Mouse (Mus musculus) heart, embryonic 13.5 days (tissue): ENCODE results near the gene Rnaseh2a. TPM values are rescaled to one million over a fixed set of nuclear protein-coding genes. Genes with fewer than 3 reads are reported as not detected.

Source experiments
- ATAC-seq: fragments of 200-750 bp; cut with Nextera tagmentation; 2 replicates; pipeline ENCODE4 v1.8.0; 2017; ENCODE audit warnings: moderate TSS enrichment; ENCODE audit not compliant: insufficient number of reproducible peaks, low FRiP score, low TSS enrichment; ENCODE audit errors: extremely low read depth
- H3K27ac ChIP-seq: fragments of 300-500 bp; sonication (generic); replicated peaks from 2 replicates; pipeline ENCODE4 v1.5.1; 2015; ENCODE audit warnings: moderate library complexity, mild to moderate bottlenecking, inconsistent platforms
- H3K27me3 ChIP-seq: fragments of 300-500 bp; sonication (generic); replicated peaks from 2 replicates; pipeline ENCODE4 v1.6.1; 2015; ENCODE audit warnings: mild to moderate bottlenecking, inconsistent platforms
- H3K36me3 ChIP-seq: fragments of 300-500 bp; sonication (generic); 2 replicates; pipeline ENCODE4 v1.6.1; 2015; ENCODE audit warnings: mild to moderate bottlenecking, inconsistent platforms
- H3K4me1 ChIP-seq: fragments of 300-500 bp; sonication (generic); 2 replicates; pipeline ENCODE4 v1.6.1; 2015; ENCODE audit warnings: inconsistent platforms
- H3K4me2 ChIP-seq: fragments of 300-500 bp; sonication (generic); 2 replicates; pipeline ENCODE4 v1.6.1; 2015; ENCODE audit warnings: inconsistent platforms, mild to moderate bottlenecking, moderate library complexity
- H3K4me3 ChIP-seq: fragments of 300-500 bp; sonication (generic); 2 replicates; pipeline ENCODE4 v1.5.1; 2015; ENCODE audit warnings: moderate library complexity, mild to moderate bottlenecking, inconsistent platforms
- H3K9ac ChIP-seq: fragments of 300-500 bp; sonication (generic); 2 replicates; pipeline ENCODE4 v1.6.1; 2015; ENCODE audit warnings: inconsistent platforms, mild to moderate bottlenecking, moderate library complexity
- H3K9me3 ChIP-seq: fragments of 300-500 bp; sonication (generic); 2 replicates; pipeline ENCODE4 v1.6.1; 2016; ENCODE audit warnings: inconsistent platforms
- WGBS: fragments of 180-500 bp; shearing (Covaris S2); methylation state at CpG from one replicate; pipeline ENCODE4 v1.1.7; 2015; ENCODE audit warnings: mixed read lengths; 5-methylcytosine and 5-hydroxymethylcytosine counted together
- polyA plus RNA-seq: library from polyadenylated mRNA; unstranded; fragments of >200 nt; fragmentation: Nextera tagmentation; extraction: Ambion mirVana; gene quantifications from 2 replicates; pipeline ENCODE4 v1.2.1, GENCODE M21; 2015

Gene Rnaseh2a
- polyA plus RNA-seq, 1 experiment from 2014 or later = 82.8 TPM

DNA sequence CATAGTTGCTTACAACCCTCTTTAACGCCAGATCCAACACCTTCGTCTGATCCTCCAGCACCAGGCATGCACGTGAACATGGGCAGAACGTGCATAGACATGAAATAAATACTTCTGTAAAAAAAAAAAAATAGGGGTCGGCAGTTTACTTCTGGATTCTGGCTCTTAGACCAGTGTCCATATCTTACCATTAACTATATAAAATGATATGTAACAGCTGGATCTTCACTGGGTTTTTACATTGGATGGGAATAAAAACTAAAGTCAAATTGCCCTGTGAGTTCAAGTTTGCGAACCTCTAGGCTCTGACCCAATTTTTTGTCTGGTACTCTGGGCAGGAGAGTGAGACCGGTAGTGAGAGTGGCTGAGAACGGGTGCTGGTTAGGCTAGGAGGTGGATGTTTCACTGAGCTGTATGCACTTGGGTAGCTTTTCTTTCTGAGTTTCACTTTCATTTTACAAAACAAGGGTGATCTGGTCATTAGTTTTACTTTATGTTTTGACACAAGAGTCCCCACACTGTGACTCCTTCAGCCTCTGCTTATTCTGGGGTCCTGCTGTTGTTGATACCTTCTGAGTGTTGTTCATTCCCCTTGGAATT lies 5.1 kb upstream of the Rnaseh2a start:
- WGBS = 78% methylated on average over 8 of the region's 8 CpGs

DNA sequence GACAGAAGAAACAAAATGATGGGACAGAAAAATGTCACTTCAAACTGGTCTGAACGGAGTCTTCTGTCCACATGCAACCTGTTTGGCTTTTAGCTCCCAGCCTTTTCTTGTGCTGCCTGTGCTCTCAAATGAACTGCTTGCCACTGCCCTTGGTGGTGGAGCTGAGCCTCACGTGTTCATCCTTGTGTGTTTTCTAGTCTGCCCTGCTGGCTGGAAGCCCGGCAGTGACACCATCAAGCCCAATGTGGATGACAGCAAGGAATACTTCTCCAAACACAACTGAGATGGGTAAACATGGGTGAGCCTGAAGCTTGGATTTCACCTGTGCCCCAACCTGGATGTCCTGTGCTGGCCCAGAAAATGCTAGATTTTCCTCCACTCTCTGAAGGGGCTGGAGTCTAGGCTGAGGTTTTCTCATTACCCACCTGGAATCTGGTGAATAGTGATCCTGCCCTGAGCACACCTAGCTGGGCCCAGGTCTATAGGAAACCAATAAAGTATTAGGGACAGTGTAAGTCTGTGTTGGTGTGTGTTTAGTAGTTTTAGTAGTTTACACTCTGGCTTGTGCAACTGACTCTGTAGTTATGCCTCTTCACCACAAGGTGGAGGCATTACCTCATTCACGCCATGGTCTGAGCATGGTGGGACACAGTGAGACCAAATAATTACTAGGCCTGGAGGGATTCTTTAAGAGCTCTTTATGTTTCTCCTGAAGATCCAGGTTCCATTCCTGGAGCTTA lies 4.4 kb upstream of the Rnaseh2a start:
- peaks cover 51% of the 10 kb centered on the region for H3K4me1 ChIP-seq
- peak overlapping the region; percentile 4; the same call in 1 of the 2 replicates for H3K27ac ChIP-seq
- peak overlapping the region; percentile 99 for H3K4me2 ChIP-seq
- H3K9ac ChIP-seq = no peak overlapping the region
- peaks cover 49% of the 10 kb centered on the region for H3K36me3 ChIP-seq
- 63% methylated on average over 4 of the region's 4 CpGs for WGBS
- H3K4me3 ChIP-seq = peak overlapping the region; percentile 21; the same call in 1 of the 2 replicates
- no peaks in the 10 kb centered on the region for H3K9me3 ChIP-seq
- no peak for ATAC-seq
- H3K27me3 ChIP-seq = no peaks in the 10 kb centered on the region

More for the DNA sequence above, 5.1 kb upstream of the Rnaseh2a start:
- H3K27me3 ChIP-seq = no peaks in the 10 kb centered on the region
- H3K9ac ChIP-seq = peak overlapping the region; percentile 88; the same call in 1 of the 2 replicates
- H3K9me3 ChIP-seq = no peaks in the 10 kb centered on the region
- ATAC-seq = no peak
- H3K36me3 ChIP-seq = peaks cover 49% of the 10 kb centered on the region
- peak overlapping the region; percentile 99 for H3K4me2 ChIP-seq
- H3K4me3 ChIP-seq = peak overlapping the region; percentile 73
- peaks cover 58% of the 10 kb centered on the region for H3K4me1 ChIP-seq
- H3K27ac ChIP-seq = peak overlapping the region; percentile 90; the same call in 1 of the 2 replicates

DNA sequence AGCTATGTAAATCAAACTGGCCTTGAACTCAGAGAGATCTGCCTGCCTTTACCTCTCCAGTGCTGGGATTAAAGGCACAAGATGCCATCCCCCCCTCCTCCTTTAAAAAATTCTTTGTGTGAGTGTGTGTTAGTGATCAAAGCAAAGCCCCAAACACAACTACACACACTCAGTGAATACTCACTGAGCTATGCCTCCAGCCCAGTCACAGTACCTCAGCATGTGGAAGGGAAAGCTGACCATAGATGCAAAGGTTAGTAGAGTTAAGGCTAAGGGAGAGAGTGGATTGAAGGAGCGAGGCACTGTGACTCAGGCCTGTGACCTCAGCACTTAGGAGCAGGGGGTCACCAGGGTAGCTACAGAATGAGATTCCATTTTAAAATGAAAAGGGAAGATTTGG lies 3.5 kb upstream of the Rnaseh2a start:
- Histone ChIP-seq H3K4me1 (peaks cover 51% of the 10 kb centered on the region), H3K9ac (no peak overlapping the region), H3K27me3 (no peaks in the 10 kb centered on the region), H3K4me3 (peak overlapping the region; percentile 21; the same call in 1 of the 2 replicates), H3K36me3 (peaks cover 49% of the 10 kb centered on the region), H3K4me2 (peak overlapping the region; percentile 99), H3K27ac (peak overlapping the region; percentile 4; the same call in 1 of the 2 replicates), H3K9me3 (no peaks in the 10 kb centered on the region)
- WGBS = 90% methylated on average over 1 of the region's 1 CpGs
- no peak for ATAC-seq

GRCm38 (mm10) chr8:84970913-84971312 lies 1.3 kb upstream of the Rnaseh2a start:
- Histone ChIP-seq H3K4me2 (peak overlapping the region; percentile 99), H3K4me3 (peak overlapping the region; percentile 67), H3K27ac (peak overlapping the region; percentile 88), H3K36me3 (peaks cover 49% of the 10 kb centered on the region), H3K9me3 (no peaks in the 10 kb centered on the region), H3K9ac (peak overlapping the region; percentile 90), H3K4me1 (peaks cover 51% of the 10 kb centered on the region), H3K27me3 (no peaks in the 10 kb centered on the region)
- ATAC-seq = peak; percentile 61
- WGBS = 32% methylated on average over 5 of the region's 5 CpGs

- Histone ChIP-seq H3K4me3 (peak overlapping the region; percentile 67), H3K4me2 (peak overlapping the region; percentile 99), H3K36me3 (peaks cover 47% of the 10 kb centered on the region), H3K9ac (peak overlapping the region; percentile 90), H3K27me3 (no peaks in the 10 kb centered on the region), H3K27ac (peak overlapping the region; percentile 88), H3K4me1 (peaks cover 50% of the 10 kb centered on the region), H3K9me3 (no peaks in the 10 kb centered on the region)
- no peak for ATAC-seq
- WGBS = 9% methylated on average over 21 of the region's 21 CpGs
These were observed 696 bp upstream of the Rnaseh2a start for GRCm38 (mm10) chr8:84970135-84970790.

DNA sequence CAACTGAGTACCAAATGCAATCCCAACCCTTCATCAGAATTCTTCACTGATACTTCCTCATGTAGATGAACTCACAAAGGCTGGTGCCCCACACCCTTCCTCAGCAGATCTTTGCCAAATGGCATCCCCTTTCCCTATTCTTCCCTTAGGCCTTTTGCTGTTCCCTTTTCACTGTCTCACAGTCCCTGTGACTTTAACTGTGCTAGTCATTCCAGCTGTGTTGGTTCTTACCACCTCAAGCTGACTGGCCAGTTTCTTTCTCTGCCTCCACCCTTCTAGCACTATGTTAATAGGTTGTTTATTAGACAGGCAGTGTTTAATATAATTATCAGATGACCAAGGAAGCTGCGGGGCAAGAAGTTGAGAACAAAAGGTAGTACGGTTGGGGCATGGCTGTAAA lies 917 bp downstream of the Rnaseh2a start:
- no peaks in the 10 kb centered on the region for H3K9me3 ChIP-seq
- H3K9ac ChIP-seq = peak overlapping the region; percentile 90
- WGBS = 24% methylated on average over 2 of the region's 2 CpGs
- peak overlapping the region; percentile 67 for H3K4me3 ChIP-seq
- peaks cover 47% of the 10 kb centered on the region for H3K4me1 ChIP-seq
- no peaks in the 10 kb centered on the region for H3K27me3 ChIP-seq
- H3K27ac ChIP-seq = peak overlapping the region; percentile 88
- ATAC-seq = no peak
- peak overlapping the region; percentile 99 for H3K4me2 ChIP-seq
- H3K36me3 ChIP-seq = peaks cover 35% of the 10 kb centered on the region

DNA sequence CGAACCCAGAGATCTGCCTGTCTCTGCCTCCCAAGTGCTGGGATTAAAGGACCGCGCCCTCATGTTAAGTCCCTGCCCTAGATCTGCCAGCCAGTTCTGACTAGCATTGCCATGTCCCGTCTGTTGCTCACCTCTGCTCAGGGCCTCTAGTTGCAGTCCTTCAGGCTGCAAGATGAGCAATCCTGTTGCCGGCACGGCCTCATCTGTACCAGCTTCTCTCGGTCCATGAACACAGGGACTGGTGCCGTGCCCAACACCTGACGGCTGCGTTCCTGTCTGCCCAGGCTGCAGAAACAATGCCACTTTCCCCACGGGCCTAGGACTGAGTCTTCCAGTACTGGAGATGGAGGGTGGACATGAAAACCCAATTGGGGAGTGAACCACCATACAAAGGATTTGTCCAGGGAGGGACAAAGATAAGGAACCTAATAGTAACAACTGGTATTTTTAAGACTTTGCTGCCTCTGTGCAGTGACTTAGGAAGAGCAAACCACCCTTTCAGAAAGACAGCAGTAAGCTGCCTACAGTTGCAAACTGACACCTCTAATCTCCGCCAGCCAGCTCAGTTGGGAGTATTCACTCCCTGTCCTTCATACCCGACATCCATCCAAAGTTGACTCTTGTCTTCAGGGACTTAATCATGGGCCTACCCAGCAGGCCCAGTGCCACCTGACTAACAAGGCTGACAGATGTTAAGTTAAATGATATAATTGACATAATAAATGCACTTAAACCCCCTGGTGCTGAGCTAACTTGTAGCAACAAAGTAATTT lies 1.8 kb downstream of the Rnaseh2a start:
- peak overlapping the region; percentile 99 for H3K4me2 ChIP-seq
- peaks cover 47% of the 10 kb centered on the region for H3K4me1 ChIP-seq
- H3K36me3 ChIP-seq = peaks cover 30% of the 10 kb centered on the region
- H3K27me3 ChIP-seq = no peaks in the 10 kb centered on the region
- no peak for ATAC-seq
- peak overlapping the region; percentile 90 for H3K9ac ChIP-seq
- H3K27ac ChIP-seq = peak overlapping the region; percentile 88
- no peaks in the 10 kb centered on the region for H3K9me3 ChIP-seq
- 86% methylated on average over 13 of the region's 13 CpGs for WGBS
- peak overlapping the region; percentile 67; the same call in 1 of the 2 replicates for H3K4me3 ChIP-seq

- peak overlapping the region; percentile 64 for H3K27ac ChIP-seq
- H3K4me1 ChIP-seq = peaks cover 47% of the 10 kb centered on the region
- ATAC-seq = no peak
- H3K4me3 ChIP-seq = peak overlapping the region; percentile 76
- H3K27me3 ChIP-seq = no peaks in the 10 kb centered on the region
- H3K36me3 ChIP-seq = peaks cover 23% of the 10 kb centered on the region
- no peaks in the 10 kb centered on the region for H3K9me3 ChIP-seq
- 28% methylated on average over 3 of the region's 3 CpGs for WGBS
- peak overlapping the region; percentile 99 for H3K4me2 ChIP-seq
- 0 out of 2 replicates have a peak overlapping the region, but pooled peaks have one; percentile 50 for H3K9ac ChIP-seq
These were observed 3.0 kb downstream of the Rnaseh2a start for GRCm38 (mm10) chr8:84966603-84967002.

DNA sequence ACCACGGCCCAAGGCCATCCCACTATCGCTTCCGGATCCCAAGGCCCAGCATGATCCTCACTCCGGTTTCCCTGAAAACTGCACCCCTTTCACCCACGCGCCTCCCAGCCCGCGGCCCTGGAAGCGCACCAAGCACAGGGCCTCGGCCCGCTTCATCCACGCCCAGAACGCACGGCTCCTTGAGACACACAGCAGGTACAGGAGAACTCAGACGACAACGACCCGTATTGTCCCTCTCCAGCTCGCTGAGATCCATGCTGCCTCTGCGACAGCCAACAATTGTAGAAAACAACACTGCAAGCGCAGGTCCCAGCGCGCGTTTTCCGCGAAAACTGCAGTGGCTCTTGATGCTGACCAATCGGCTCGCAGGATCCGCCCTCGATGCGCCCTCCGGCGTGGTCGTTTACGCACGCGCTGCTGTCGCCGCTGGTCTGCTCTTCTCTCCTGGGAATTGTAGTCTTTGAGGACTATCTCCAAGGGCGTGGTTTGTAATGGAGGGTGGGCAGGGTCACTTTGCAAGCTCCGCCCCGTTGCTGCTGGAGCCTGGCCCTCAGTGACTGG lies 3.8 kb downstream of the Rnaseh2a start:
- H3K9me3 ChIP-seq = no peaks in the 10 kb centered on the region
- H3K4me2 ChIP-seq = peak overlapping the region; percentile 99
- peak overlapping the region; percentile 76 for H3K4me3 ChIP-seq
- H3K27ac ChIP-seq = peak overlapping the region; percentile 82
- H3K36me3 ChIP-seq = peaks cover 20% of the 10 kb centered on the region
- H3K4me1 ChIP-seq = peaks cover 41% of the 10 kb centered on the region
- WGBS = under 1% methylated on average over 41 of the region's 41 CpGs
- peak overlapping the region; percentile 87 for H3K9ac ChIP-seq
- peak; percentile 79 for ATAC-seq
- no peaks in the 10 kb centered on the region for H3K27me3 ChIP-seq

DNA sequence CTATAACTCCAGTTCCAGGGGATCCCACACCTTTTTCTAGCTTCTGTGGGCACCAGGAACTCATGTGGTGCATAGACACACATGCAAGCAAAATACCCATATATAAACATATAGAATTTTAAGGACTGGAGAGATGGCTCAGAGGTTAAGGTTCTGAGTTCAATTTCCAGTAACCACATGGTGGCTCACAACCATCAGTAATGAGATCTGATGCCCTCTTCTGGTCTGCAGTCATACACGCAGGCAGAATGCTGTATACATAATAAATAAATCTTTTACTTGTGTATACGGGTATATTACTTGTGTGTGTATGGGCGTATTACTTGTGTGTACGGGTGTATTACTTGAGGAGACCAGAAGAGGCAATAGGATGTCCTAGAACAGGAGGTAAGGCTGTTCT lies 5.6 kb downstream of the Rnaseh2a start:
- H3K4me3 ChIP-seq = no peak overlapping the region
- H3K36me3 ChIP-seq = peaks cover 29% of the 10 kb centered on the region
- H3K9ac ChIP-seq = no peak overlapping the region
- 85% methylated on average over 4 of the region's 4 CpGs for WGBS
- H3K27me3 ChIP-seq = no peaks in the 10 kb centered on the region
- no peak for ATAC-seq
- H3K27ac ChIP-seq = no peak overlapping the region
- H3K9me3 ChIP-seq = no peaks in the 10 kb centered on the region
- peaks cover 35% of the 10 kb centered on the region for H3K4me1 ChIP-seq
- H3K4me2 ChIP-seq = no peak overlapping the region
